Mouse (Mus musculus) adrenal gland, adult 2 months (tissue): ENCODE data around the gene Snx32. TPM values are rescaled to one million over a fixed set of nuclear protein-coding genes. Genes with fewer than 3 reads are reported as not detected.

Experiments used
- DNase-seq: peaks from one replicate; pipeline ENCODE4 v3.0.0; 2021
- polyA plus RNA-seq: library from polyadenylated mRNA; depleted of rRNA; stranded (reverse); fragments of >200 nt; gene quantifications from 2 replicates; pipeline ENCODE4 v1.2.3, GENCODE M21; 2012
- total RNA-seq, 2 experiments: library from RNA; stranded (reverse); gene quantifications; 2 replicates each; pipeline ENCODE4 v1.2.3; 2021

The Snx32 gene
- total and polyA plus RNA-seq, 3 experiments: 12.2 to 14.1 (median 13.0) TPM

DNA sequence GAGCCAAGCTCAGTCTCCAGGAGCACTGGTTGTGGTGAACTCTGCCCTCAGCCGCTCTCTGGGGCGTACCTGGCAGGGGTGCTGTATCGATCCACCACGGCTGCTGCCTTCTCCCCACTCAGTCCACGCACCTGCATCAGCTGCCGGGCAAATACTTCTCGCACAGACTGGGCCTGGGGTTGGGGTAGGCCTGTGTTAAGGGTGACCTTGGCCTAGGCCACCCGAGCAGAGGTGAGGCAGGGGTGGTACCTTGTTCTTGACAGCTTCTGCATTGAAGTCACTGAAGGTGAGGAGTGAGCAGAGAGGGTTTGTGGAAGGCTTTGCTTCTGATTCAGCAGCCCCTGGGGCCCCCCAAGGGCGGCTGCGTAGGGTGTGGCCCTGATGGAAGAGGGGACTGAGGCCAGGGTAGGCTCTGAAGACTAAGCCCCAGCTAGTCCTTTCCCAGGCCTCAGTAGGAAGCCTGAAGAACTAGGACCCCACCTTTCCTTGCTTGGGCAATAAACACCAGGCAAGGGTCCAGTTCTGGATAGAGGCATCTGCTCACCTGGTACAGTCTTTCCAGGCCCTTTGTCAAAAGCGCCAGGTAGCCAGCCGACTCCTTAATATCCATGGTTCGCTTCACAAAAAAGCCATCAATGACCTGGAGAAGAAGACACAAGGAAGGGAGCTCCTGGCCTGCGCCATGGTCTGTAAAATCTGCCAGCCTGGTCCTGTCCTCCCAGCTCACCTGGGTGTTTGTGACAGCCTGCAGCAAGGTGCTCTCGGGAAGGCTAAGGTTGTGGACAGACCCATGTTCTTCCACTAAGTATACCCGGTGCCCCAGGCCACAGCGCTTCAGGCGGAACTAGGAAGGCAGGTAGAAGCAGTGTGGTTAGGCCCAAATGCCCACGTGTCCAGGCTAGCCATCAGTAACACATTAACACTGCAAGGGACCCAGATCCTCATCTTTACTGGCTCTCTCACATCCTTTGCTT lies 26.7 kb downstream of the Snx32 start:
- DNase-seq: no peak

DNA sequence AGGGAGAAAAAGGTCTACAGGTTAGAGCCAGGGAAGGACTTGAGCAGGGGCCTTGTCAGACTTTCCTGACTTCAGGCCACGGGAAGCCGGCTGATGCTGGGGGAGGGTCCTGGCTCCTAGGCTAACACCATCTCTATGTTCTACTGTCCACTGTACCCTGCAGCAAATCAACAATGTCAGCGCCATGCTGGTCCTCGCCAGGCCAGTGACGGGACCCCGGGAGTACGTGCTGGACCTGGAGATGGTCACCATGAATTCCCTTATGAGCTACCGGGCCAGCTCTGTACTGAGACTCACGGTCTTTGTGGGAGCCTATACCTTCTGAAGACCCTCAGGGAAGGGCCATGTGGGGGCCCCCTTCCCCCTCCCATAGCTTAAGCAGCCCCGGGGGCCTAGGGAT lies 28.9 kb downstream of the Snx32 start:
- no peak for DNase-seq

DNA sequence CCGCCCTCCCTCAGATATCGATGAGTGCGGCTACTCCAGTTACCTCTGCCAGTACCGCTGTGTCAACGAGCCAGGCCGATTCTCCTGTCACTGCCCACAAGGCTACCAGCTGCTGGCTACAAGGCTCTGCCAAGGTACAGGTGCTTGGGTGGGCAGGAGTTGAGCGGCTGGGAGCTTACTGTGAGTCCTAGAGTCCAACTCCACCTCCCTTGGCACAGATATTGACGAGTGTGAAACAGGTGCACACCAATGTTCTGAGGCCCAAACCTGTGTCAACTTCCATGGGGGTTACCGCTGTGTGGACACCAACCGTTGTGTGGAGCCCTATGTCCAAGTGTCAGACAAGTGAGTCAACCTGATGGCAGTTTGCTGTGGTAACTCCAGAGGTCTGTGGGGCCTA lies 30.3 kb downstream of the Snx32 start:
- DNase-seq: no peak

DNA sequence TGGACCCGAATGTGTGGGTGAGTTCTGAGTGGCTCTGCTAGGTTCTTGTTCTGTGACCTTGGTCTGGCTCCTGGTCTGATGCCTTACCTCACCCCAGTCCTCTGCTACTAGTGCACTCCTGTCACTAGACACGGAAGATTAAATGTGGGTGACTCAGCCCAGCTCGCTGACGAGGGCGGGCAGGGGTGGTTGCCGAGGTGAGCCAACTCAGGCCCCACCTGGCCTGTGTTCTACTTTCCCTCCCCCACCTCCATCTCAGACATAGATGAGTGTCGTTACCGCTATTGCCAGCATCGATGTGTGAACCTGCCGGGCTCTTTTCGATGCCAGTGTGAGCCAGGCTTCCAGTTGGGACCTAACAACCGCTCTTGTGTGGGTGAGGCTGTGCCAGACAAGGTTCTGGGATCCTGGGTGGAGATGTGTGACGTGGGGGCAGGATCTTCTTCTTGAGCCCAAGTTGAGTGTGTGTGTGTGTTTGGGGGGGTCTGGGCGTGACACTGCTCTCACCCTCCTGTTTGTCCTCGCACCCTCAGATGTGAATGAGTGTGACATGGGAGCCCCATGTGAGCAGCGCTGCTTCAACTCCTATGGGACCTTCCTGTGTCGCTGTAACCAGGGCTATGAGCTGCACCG lies 32.6 kb downstream of the Snx32 start:
- DNase-seq: peak; percentile 81

DNA sequence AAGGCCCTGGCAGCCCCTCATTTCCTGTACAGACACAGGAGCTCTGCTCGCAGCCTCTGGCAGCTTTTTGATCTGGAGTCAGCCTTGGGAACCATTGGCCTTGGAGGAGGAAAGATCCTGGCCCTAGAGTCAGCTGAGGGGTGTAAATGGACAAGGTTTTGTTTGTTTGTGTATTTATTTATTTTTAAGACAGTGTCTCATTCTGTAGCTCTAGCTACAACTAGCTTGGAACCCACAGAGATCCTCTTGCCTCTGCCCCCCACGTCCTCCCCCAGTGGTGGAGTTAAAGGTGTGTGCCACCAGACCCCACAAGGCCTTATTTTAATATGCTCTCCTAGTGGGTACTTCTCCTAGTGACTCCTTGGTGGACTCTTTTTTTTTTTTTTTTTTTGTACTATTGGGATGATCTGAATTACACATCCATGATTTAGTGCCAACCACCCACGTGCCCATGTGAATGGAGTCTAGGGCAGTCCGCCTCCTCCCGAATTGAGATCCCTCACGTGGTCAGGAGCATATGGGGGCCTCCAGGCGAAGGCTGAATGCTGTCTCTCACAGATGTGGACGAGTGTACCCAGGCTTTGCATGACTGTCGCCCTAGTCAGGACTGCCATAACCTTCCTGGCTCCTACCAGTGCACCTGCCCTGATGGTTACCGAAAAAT lies 33.2 kb downstream of the Snx32 start:
- peak; percentile 69 for DNase-seq

DNA sequence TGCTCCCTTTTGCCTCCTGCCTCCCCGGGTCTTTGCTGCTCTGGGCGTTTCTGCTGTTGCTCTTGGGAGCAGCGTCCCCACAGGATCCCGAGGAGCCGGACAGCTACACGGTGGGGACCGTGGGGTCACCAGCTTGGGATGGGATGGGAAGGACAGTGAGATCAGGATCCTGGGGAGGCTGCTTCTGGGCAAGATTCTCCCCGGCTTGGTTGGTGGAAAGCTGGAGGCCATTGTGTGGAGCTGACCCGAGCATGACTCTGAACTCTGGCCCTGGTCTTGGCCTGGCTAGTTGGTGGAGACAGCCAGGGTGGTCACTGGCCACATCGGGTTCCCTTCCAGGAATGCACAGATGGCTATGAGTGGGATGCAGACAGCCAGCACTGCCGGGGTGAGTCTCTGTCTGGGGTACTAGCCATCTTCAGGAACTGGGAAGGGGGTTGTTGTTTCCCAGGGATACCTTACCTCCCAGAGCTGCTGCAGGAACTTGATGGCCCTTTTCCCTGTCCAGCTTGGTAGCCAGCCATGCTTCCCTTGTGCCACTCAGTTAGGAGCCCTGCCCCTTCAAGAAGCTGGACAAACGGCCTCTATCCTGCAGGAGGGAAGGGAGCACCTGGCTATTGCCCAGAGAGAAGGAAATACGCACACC lies 35.1 kb downstream of the Snx32 start:
- no peak for DNase-seq

DNA sequence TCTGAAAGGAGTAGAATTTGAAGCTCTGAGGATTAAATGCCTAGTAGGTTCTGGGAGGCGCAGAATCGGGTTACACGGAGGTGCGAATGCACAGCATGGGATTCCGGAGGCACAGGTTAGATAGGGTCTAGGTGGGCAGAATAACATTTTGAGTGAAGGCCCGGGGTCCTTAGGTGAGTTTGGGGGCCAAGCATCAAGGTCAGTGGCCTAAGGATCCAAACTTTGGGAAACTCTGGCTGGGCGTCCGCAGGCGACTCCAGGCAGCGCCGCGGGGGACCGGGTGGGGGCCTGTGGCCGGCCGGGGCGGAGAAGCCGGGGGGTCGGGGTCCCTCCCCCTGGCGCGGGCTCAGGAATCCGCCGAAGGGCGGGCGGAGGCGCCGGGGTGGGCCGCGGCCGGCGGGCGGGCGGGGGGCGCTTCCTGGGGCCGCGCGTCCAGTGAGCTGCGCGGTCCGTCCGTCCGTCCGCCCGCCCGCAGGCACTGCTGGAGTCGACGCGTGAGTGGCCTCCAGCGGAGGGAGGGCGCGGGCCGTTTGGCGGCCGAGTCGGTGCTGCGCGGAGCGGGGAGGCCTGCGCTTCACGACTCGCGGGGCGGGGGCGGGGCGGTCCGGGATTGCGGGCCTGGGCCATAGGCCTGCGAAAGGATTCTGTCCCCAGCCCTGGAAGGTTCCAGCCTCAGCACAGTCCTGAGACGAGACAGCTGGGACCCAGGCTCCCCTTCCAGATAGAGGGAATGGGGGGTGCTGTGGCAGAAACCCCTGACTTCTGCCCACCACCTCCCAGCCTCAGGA lies 35.9 kb downstream of the Snx32 start:
- peak; percentile 72 for DNase-seq

DNA sequence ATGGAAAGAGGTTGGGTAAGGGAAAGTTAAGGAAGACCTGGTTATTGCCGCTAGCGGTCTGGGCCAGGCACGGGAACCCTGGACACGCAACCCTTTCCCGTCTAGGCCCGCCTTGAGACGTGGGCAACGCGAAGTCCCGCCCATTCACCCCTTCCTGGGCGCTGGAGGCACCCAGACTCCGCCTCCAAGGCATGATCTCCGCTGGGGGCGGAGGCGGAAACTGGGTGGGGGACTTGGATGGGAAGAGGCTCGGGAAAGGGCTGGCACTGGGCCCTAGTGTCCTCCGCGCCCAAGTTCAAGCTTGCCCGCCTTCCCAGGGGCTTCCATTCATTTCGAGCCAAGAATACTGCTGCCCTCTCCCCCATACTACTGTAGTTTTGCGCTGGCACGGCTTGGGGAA lies 36.6 kb downstream of the Snx32 start, which contains the start of gene Efemp2:
Gene Efemp2 (plus strand): TSS at position 235 of the 400 bp plus-strand sequence.
- DNase-seq: peak; percentile 94

DNA sequence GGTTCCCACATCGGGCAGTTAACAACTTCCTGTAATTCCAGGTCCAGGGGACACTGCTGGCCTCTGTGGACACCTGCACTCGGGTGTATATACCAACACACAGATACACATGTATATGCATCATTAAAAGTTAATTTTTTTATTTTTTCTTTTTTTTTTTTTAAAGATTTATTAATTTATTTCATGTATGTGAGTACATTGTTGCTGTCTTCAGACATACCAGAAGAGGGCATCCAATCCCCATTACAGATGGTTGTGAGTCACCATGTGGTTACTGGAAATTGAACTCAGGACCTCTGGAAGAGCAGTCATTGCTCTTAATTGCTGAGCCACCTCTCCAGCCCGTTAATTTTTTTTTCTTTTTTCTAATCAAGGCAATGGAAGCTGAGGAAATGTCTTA lies 37.5 kb downstream of the Snx32 start:
- DNase-seq: no peak

DNA sequence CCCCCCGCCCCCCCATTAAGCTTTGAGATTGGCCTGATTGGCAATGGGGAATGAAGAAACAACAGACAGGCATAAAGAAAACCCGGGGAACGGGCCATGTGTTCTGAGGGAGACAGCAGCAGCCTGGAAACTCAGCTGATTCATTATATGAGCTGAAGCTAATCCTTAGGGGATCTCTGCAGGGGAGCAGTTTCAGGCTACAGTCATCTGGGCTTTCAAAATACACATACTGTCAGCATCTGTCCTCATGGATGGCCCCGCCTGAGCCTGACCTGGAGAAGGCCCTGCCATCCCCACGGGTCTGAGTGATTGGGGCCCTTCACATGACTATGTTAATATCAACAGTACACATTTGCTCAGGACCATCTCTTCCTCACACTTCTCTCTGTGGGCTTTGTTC lies 38.5 kb downstream of the Snx32 start:
- no peak for DNase-seq

DNA sequence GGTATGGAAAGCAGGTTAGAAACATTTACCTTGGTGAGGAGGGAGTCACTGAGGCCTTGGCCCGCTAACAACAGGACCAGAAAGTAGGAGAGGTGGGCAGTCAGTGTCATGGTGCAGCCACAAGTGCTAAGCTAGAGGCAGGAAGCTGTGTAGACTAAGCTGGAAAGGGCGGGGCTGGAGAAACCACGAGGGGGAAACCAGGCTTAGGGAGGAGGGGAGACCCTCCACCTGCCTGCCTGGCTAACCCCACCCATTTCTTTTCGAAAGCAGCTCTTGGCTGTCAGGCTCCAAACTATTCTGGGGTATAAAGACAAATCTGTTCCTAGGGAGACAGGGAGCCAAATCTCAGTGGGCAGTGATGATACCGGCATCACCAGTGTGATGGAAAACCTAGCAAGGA lies 42.0 kb downstream of the Snx32 start, which contains the start of gene Ctsw:
Gene Ctsw (minus strand): TSS at position 134 of the 400 bp plus-strand sequence.
- DNase-seq: no peak

DNA sequence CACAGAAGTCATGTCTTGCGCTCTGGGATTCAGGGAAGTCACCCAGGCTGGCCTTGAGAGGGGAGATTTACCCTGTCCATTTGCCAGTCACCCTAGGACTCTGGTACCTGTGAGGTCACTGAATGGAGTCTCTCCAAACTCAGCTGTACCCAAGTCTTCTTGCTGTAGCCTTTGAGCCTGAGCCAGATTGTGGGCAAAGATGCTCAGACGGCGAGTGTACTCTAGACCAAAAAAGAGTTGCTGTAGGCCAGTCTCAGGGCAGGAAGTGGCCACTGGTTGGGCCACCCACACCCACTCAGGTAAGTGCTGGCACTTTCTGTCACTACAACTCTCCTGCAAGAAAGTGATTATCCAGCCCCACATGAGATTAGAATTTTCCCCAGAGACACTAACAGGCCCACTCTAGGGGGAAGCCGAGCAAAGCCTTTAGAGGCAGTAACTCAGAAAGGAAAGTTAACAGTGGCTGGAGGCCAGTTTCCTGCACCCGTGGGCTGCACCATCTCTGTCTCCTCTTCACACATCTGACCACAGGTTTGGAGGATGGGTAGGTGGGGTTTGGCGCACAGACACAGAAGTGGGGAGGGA lies 43.3 kb downstream of the Snx32 start:
- DNase-seq: no peak

DNA sequence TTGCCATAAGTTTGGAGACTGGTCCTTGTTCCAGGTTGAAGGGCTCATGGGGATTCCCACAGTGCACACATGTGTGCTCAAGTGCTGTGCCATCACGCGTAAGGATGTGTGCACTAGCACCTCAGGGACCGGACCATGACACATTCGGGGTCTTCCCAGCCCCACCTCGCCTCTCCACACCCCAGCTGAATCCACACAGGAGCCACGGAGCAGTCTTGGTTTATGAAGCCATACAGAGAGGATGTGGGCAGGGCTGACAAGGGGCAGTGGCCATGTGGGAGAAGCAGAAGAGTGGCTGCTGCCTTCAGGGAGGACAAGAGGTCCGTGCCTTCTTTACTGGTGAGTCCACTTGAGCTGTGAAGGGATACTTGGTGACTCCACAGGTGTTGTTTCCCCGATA lies 45.3 kb downstream of the Snx32 start:
- no peak for DNase-seq

DNA sequence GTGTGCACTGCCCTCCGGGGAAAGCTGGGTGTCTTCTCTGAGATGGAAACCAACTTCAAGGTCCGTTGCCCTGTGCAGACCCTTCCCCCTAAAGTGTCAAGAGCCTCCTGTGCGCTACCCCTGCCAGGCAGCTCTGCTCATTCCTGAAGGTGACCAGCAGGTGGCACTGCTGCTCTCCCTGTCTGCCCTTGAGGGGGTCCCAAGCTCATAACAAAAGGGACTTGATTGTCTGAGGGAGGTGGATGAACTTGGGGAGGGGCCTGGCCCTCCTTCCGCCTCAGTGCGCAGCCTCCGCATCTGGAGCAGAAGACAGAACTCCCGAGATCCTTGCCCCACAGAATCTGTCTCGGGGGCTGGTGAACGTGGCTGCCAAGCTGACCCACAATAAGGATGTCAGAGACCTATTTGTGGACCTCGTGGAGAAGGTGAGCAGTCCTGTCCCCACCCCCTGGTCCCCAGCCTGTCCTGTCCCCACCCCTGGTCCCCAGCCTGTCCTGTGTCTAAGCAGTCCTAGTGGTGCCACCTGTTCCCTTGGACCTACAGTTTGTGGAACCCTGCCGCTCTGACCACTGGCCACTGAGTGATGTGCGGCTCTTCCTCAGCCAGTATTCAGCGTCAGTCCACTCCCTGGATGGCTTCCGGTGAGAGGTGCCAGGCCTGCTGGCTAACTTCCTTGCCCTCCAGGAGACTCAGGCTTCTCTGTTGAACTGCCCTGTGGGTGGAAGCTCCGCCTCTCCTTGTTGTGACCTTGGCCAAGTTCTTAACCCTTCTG lies 46.4 kb downstream of the Snx32 start:
- DNase-seq: peak; percentile 65

DNA sequence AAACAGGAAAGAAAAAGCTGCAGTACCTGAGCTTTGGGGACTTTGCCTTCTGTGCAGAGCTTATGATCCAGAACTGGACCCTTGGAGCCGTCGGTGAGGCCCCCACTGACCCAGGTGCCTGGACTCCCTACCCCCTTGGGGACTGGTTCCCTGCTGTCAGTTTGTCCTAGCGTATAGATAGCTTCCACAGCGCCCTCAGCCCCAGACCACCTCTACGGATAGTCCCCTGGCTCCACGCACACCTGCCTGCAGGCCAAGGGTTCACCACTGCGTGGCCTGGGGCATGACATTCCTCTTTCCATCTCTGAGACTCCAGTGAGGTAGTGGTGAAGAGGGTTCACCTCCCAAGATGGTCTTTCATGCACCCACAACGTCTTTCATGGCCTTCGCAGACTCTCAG lies 47.1 kb downstream of the Snx32 start:
- no peak for DNase-seq

DNA sequence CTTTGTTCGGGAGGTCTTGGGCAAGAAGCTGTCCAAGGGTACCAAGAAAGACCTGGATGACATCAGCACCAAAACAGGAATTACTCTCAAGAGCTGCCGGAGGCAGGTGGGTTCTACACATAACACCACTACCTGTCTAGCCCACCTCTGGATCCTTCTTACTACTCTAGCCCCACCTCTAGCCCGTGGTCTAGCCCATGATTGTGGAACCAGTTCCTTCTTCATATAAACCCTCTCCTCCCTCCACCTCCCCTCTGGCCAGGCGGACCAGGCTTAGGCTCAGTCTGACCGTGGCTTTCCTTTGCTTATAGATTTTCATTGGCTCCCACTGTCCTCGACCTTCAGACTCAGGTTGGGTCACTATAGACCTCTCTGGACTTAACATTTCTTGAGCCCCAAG lies 48.9 kb downstream of the Snx32 start:
- DNase-seq: no peak

DNA sequence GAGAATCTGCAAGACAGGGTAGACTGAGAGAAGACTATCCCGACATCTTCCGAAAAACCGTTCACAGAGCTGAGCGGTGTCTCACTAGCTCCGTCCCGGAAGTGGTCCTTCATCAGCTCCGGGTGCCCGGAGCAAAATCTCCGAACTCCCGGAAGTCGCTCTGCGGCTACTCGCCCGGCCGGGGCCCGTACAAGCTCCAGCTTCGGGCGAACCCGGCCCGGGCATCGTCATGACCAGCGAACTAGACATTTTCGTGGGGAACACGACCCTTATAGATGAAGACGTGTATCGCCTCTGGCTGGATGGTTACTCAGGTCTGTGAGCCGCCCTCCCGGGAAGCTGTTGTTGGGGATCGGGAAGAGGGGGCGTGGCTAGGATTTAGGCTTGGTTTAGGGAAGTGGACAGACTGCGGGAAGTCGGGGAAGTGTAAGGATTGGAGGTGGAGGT lies 49.9 kb downstream of the Snx32 start, which contains the start of gene Fibp:
Gene Fibp (plus strand): TSS at position 151 of the 447 bp plus-strand sequence.
- DNase-seq: peak; percentile 92

DNA sequence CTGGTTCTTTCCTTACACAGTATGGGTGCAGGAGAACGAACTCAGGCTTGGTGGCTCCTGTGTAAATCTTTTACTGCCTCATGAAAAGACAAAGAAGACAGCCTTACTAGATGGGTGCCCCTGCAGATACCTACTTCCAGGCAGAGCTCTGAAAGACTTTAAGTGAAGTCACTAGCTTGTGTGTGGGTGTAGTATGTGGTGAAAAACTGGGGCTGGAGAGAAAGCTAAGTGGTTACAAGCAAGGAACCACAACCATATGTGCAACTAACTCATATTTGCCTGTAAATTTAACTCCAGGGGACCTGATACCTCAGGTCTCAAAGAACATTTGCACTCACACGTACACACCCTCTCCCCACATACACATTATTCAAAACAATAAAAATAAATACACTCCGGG lies 50.4 kb downstream of the Snx32 start:
- no peak for DNase-seq

DNA sequence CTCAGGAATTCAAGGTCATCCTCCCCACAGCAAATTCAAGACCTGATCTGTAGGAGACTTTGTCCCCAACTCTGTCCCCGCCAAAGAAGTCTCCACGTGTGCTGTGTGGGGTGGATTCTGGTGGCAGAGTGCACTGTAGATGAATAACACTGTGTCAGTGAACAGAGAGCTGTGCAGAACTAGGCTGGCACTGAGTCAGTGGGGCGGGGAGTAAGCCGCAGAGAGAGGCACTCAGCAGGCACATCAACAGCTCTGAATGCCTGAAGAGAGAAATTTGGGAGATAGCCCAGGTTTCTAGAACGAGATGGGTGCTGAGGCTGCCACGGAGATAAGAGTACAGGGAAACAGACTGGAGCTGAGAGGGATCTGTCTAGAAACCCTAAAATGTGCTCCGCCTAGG lies 51.3 kb downstream of the Snx32 start:
- DNase-seq: no peak
